Mouse (Mus musculus): Measurements from ENCODE around the gene Rap1gap.
A peak's percentile ranks its signal among the peaks of the same experiment; 100 is the strongest.

Rap1gap gene

GRCm38 (mm10) chr4:137744433-137744918 is 80.0 kb downstream of the Rap1gap start:
- DNase-seq (ENCODE audit: low spot score in 2 of 2): no peak

DNA sequence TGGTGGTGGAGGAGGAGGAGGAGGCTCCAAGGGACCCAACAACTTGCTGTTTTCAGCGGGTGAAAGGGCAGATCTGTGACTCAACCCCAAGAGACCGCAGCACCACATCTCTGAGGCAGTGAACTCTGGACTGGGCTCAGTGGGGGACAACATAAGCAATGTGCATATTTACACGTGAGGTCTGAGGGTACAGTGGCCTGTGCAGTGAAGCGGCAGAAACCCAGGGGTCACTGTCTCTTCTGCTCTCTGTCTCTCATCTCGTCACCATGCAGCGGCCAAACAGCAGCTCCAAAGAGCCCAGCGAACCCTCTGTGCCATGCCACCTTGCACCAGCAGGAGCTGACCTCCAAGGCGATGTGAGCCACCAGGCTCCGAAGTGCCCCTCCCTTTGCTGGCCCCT is 82.6 kb downstream of the Rap1gap start:
- DNase-seq (ENCODE audit: low spot score in 2 of 2): no peak

- no peak for DNase-seq (ENCODE audit: low spot score in 2 of 2)
Measured at GRCm38 (mm10) chr4:137747590-137747989, 83.1 kb downstream of the Rap1gap start.

- DNase-seq (ENCODE audit: low spot score in 2 of 2): peak; percentile 69 to 72
Measured at GRCm38 (mm10) chr4:137748726-137749125, 84.2 kb downstream of the Rap1gap start.

- DNase-seq (ENCODE audit: low spot score in 2 of 2): no peak
Measured at GRCm38 (mm10) chr4:137749680-137750079, 85.2 kb downstream of the Rap1gap start.

DNA sequence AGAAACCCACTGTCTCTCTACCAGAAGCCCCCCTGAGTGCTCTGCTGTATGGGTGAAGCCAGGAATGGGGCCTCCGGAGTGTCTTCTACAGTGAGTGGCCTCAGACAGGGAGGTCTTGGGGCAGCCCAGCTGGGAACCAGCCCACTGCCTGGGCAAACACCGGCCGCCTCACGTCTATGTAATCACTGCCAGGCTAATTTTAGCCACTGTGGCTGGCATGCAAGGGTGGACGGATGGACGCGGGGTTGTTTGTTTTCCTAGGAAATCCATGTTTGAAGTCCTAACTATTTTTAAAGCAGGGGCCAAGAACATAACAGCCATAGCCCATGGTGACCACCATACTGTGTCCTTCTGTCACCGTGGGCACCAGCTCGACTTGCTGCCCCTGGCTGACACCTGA is 85.6 kb downstream of the Rap1gap start:
- DNase-seq (ENCODE audit: low spot score in 2 of 2): no peak

- peak; percentile 64 to 72 for DNase-seq (ENCODE audit: low spot score in 2 of 2)
Measured at GRCm38 (mm10) chr4:137751310-137751709, 86.8 kb downstream of the Rap1gap start.

DNA sequence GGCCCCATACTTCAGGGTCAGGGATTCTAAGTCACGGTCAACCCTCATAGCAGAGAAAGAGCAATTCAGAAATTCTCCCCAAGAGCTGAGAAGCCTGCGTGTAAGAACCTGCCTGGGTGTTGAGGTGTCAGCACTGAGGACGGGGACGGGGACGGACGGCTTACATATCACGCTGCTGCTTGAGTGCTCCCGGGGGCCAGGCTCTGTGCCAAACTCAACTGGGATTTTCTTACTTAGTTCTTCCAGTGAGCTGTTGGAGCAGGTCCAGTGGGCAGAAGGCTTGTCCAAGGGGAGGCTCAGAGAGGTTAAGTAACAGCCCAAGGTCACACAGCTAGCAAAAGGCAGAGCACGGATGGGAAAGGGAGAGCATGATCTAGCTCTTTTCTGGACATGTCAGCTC is 87.2 kb downstream of the Rap1gap start:
- DNase-seq (ENCODE audit: low spot score in 2 of 2): no peak

- DNase-seq (ENCODE audit: low spot score in 2 of 2): peak in 1 of 2 experiments; percentile 54
Measured at GRCm38 (mm10) chr4:137752471-137752870, 87.9 kb downstream of the Rap1gap start.

DNA sequence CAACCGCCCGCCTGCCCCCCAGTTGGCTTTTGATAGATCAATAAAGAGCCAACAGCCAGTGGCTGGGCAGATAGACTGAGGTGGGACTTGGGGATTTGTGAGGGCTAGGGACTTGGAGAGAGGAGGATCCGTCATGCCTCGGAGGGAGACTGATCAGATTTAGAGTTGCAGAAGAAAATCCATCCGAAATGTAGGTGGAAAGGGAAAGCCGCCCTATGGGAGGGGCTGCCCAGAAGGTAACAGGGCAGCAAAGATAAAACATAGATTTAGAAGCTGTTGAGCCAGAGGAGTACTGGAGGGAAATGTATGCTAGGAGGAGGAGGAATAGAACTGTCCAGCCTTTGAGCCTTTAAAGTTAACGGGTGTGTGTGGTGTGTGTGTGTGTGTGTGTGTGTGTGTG is 88.7 kb downstream of the Rap1gap start:
- no peak for DNase-seq (ENCODE audit: low spot score in 2 of 2)

- DNase-seq (ENCODE audit: low spot score in 2 of 2): no peak
Measured at GRCm38 (mm10) chr4:137754446-137754845, 89.9 kb downstream of the Rap1gap start.

- DNase-seq (ENCODE audit: low spot score in 2 of 2): no peak
Measured at GRCm38 (mm10) chr4:137762886-137763285, 98.4 kb downstream of the Rap1gap start.

- no peak for DNase-seq (ENCODE audit: low spot score in 2 of 2)
Measured at GRCm38 (mm10) chr4:137763920-137764495, 99.5 kb downstream of the Rap1gap start.

- DNase-seq (ENCODE audit: low spot score in 2 of 2): no peak
Measured at GRCm38 (mm10) chr4:137764621-137765020, 100.1 kb downstream of the Rap1gap start.

- DNase-seq (ENCODE audit: low spot score in 2 of 2): no peak
Measured at GRCm38 (mm10) chr4:137765554-137765971, 101.0 kb downstream of the Rap1gap start.

DNA sequence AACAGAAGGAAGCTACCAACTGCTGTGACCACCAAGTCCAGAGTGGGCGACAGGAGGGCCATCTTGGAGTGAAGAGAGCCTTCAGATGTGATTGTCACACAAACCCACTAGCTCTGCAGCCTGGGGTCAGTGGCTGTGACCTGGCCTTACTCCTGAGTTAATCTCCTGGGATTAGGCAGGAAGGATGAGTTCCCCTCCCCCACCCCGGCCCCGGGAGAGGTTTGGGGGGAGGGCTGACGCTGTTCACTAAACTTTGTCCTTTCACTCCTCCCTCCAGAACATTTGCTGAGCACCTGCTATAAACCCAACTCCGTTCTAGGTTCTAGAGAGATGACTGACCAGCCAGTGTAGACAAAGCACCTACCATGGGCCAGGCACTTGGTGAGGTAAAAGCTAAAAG is 101.8 kb downstream of the Rap1gap start:
- no peak for DNase-seq (ENCODE audit: low spot score in 2 of 2)

DNA sequence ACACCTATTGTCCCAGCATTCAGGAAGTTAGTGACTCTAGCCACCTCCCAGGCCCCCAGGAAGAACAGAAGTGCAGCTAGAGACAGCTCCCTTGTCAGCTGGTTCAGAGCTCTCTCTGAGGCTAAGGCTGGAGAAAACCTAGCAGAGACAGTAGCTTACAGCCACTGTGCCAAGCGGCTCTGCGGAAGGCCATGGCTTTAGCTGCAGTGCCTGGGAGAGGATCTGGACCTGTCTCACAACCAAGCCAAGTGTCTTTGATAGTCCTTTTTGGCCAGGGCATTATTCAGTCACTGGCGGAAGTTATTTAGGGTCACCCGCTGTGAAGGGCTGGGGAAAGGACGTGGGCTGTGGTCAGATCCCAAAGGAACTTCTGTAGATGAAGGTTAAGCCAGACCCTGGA is 103.9 kb downstream of the Rap1gap start:
- DNase-seq (ENCODE audit: low spot score in 2 of 2): no peak

- DNase-seq (ENCODE audit: low spot score in 2 of 2): no peak
Measured at GRCm38 (mm10) chr4:137768831-137769230, 104.3 kb downstream of the Rap1gap start.

GRCm38 (mm10) chr4:137769635-137770034 is 105.1 kb downstream of the Rap1gap start:
- DNase-seq (ENCODE audit: low spot score in 2 of 2): no peak

GRCm38 (mm10) chr4:137770901-137771612 is 106.5 kb downstream of the Rap1gap start:
- no peak for DNase-seq (ENCODE audit: low spot score in 2 of 2)

DNA sequence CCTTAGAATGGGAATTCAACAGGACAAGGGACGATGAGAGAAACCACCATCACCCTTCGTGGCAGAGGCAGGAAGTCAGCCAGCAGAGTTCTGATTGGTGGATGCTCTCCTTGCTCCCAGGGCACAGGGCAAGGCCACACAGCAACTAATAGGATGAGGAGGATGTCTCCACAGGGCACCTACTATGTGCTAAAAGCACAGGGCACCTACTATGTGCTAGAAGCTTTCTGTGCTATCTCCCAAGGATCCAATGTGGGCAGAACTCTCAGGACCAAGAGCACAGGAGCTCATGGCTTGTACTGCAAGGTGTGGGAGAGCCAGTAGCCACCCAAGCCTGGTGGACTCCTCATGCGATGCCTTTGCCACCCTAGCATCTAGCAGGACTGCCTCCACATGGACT is 107.2 kb downstream of the Rap1gap start:
- DNase-seq (ENCODE audit: low spot score in 2 of 2): no peak

DNA sequence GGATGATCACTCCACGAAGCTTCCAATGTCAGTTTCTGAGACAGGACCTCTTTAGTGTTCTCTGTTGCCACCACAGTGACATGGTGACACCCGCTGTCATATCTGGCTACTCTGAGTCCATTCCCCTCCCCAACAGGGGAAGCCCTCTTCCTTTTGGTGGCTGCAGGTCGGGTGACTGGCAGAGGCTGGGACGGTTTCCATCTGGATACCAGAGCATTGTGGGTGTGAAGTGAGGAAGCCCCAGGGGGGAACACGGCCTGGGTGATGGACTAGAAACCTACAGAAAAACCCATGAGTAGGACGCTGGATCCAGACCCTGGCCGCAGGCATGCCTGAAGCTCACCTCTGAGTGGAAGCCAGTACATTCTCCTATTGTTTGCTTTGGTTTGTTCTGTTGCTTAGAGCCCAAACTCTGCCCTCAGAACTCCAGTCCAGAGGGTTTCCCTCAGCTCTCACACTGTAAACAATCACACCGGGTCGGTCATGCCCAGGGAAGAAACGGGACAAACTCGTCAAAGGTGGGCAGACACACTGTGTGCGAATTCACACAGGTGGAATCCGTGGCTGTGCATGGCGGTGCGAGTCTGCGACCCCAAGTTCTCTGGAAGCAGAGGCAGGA is 108.0 kb downstream of the Rap1gap start:
- no peak for DNase-seq (ENCODE audit: low spot score in 2 of 2)

DNA sequence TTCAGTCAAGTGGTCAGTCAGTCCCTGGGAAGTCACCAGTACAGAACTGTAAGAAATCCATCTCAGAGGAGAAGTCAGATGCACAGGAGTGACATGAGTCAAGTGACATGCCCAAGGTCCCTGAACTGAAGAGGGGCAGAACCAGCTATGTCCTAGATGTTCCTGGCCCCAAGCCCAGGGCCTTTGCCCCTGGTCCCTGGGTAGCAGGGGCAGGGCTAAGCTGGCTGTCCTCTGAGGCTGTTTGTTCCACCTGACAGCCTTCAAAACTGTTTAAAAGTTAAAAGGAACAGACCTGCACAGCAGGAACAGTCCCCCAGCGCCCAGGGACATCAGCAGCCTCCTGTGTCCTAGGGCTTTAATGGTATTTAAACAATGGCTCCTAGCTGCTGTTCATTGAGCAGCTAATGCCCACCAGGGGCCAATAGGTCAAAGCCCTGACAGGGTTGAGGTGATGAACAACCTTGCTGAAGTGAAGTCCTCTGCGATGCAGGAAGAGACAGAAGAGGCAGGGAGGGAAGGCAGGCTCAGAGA is 108.9 kb downstream of the Rap1gap start:
- no peak for DNase-seq (ENCODE audit: low spot score in 2 of 2)
